Mouse (Mus musculus): ENCODE results near the gene Zc3h12d. TPM values are rescaled to one million over a fixed set of nuclear protein-coding genes. Genes with fewer than 3 reads are reported as not detected.

The Zc3h12d gene
- polyA plus RNA-seq, 1 experiment from 2014 or later: 0.17 TPM

DNA sequence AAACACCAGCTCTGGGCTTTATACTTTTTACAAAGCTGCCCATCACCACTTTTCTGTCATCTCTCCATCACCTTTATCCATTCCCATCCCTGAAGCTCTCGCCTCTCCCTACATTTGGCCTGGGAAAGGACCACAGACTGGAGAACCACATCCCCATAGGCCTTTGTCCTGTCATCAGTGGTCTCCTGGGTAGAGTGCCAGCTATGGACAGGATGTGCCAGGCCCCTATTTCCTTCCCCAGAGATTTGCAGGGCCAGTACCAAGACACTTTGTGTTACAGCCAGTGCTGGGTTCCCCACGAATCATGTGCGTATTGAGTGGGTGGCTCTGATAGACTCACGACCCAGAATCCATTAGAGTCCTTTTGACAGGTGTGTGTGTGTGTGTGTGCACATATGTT, 13.7 kb downstream of the Zc3h12d start:
- H3K4me1 ChIP-seq (replicated peaks; ENCODE audit: control insufficient read depth, insufficient read depth): no peaks in the 10 kb centered on the region
- TF ChIP-seq EP300 (optimal IDR thresholded peaks at IDR 0.05) (no peak), CTCF (IDR thresholded peaks at IDR 0.05; ENCODE audit: low read depth) (no peak)
- WGBS: 89% methylated on average over 4 of the region's 4 CpGs

DNA sequence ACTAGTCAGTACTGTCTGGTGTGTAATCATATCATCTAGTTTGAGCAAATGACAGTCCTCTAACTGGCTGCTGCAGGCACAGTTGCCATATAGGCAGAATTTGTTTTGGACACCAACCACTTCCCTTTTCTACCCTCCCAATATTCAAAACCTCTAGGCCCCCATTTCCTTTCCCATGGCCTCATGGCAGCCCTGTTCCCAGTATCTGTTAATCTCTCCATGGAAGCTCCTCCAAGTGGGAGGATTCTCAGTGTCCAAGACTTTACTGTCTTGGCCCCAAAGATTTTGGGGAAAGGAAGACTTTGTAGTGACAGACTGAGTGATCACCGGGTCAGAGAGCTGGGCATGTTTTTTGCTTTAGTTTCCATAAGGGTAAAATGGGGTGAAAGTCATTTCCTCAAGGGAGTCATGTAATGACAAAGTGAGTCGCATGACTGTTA, 14.9 kb downstream of the Zc3h12d start:
- no peaks in the 10 kb centered on the region for H3K36me3 ChIP-seq (ENCODE audit: control insufficient read depth, insufficient read depth, low read length)
- no peaks in the 10 kb centered on the region for H3K9me3 ChIP-seq (ENCODE audit: control insufficient read depth, low read length)
- H3K4me2 ChIP-seq (replicated peaks; ENCODE audit: low read depth): no peak overlapping the region
- no peak for DNase-seq (ENCODE audit: low spot score)
- TF ChIP-seq EP300 (optimal IDR thresholded peaks at IDR 0.05) (no peak), CTCF (IDR thresholded peaks at IDR 0.05; ENCODE audit: low read depth) (no peak)
- no peak overlapping the region for H3K9ac ChIP-seq (ENCODE audit: low read length)
- H3K4me3 ChIP-seq (ENCODE audit: low read depth, low read length): no peak overlapping the region
- H3K27me3 ChIP-seq (ENCODE audit: control insufficient read depth, insufficient read depth, low read length): no peaks in the 10 kb centered on the region
- no peak for ATAC-seq (ENCODE audit: low FRiP score, low TSS enrichment)
- no peak overlapping the region for H3K27ac ChIP-seq (replicated peaks)
- 77% methylated on average over 2 of the region's 2 CpGs for WGBS
- H3K4me1 ChIP-seq (replicated peaks; ENCODE audit: control insufficient read depth, insufficient read depth): no peaks in the 10 kb centered on the region

More for the DNA sequence above, 13.7 kb downstream of the Zc3h12d start:
- ATAC-seq (ENCODE audit: low FRiP score, low TSS enrichment): no peak
- Histone ChIP-seq H3K9ac (ENCODE audit: low read length) (no peak overlapping the region), H3K4me2 (replicated peaks; ENCODE audit: low read depth) (no peak overlapping the region), H3K36me3 (ENCODE audit: control insufficient read depth, insufficient read depth, low read length) (no peaks in the 10 kb centered on the region), H3K4me3 (ENCODE audit: low read depth, low read length) (no peak overlapping the region), H3K9me3 (ENCODE audit: control insufficient read depth, low read length) (no peaks in the 10 kb centered on the region), H3K27me3 (ENCODE audit: control insufficient read depth, insufficient read depth, low read length) (no peaks in the 10 kb centered on the region), H3K27ac (replicated peaks) (no peak overlapping the region)
- no peak for DNase-seq (ENCODE audit: low spot score)

DNA sequence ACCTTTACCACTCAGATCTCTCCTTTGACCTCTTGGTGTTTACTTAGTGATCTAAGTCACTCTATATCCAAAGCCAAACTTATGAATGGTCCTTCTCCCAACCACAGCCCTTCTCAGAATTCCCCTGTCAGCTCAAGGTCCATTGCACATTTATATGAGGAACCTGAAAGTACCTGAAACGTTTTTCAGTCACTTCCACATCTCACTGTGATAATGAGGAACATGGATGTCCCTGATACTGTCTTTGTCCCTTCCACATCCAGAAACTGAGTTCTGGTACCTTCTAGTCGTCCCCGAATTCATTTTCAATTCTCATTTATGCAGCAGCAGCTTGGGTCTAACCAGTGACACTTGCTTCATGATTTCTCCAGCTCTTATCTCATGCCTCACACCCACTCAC, 19.6 kb downstream of the Zc3h12d start:
- no peak for ATAC-seq (ENCODE audit: low FRiP score, low TSS enrichment)
- WGBS: 71% methylated on average over 3 of the region's 3 CpGs
- TF ChIP-seq CTCF (IDR thresholded peaks at IDR 0.05; ENCODE audit: low read depth): no peak
- TF ChIP-seq EP300 (optimal IDR thresholded peaks at IDR 0.05): no peak

DNA sequence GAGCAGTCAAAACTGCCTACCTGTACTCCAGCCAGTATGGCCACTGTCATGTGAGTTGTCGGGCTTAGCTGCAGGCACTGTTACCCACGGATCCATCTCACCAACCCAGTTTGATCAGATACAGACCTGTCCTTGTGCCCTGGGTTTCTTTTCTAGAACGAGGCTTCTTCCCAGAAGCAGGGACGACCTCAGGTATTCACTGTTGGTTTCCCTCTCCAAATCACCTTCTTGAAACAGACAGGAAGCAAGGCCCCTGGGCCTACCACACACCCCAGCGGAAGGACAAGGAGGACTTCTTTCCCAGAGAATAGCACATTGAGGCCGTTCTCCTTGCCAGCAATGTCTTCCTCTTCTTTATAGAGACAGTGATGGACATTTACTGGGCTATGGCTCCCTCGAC, 28.2 kb downstream of the Zc3h12d start:
- TF ChIP-seq CTCF (IDR thresholded peaks at IDR 0.05; ENCODE audit: low read depth): no peak
- no peak for TF ChIP-seq EP300 (optimal IDR thresholded peaks at IDR 0.05)
- WGBS: 87% methylated on average over 7 of the region's 7 CpGs

More for the DNA sequence above, 19.6 kb downstream of the Zc3h12d start:
- DNase-seq (ENCODE audit: low spot score): no peak
- Histone ChIP-seq H3K4me1 (replicated peaks; ENCODE audit: control insufficient read depth, insufficient read depth) (no peaks in the 10 kb centered on the region), H3K4me3 (ENCODE audit: low read depth, low read length) (no peak overlapping the region), H3K9ac (ENCODE audit: low read length) (no peak overlapping the region), H3K27me3 (ENCODE audit: control insufficient read depth, insufficient read depth, low read length) (no peaks in the 10 kb centered on the region), H3K4me2 (replicated peaks; ENCODE audit: low read depth) (no peak overlapping the region), H3K36me3 (ENCODE audit: control insufficient read depth, insufficient read depth, low read length) (no peaks in the 10 kb centered on the region), H3K27ac (replicated peaks) (no peak overlapping the region), H3K9me3 (ENCODE audit: control insufficient read depth, low read length) (no peaks in the 10 kb centered on the region)

DNA sequence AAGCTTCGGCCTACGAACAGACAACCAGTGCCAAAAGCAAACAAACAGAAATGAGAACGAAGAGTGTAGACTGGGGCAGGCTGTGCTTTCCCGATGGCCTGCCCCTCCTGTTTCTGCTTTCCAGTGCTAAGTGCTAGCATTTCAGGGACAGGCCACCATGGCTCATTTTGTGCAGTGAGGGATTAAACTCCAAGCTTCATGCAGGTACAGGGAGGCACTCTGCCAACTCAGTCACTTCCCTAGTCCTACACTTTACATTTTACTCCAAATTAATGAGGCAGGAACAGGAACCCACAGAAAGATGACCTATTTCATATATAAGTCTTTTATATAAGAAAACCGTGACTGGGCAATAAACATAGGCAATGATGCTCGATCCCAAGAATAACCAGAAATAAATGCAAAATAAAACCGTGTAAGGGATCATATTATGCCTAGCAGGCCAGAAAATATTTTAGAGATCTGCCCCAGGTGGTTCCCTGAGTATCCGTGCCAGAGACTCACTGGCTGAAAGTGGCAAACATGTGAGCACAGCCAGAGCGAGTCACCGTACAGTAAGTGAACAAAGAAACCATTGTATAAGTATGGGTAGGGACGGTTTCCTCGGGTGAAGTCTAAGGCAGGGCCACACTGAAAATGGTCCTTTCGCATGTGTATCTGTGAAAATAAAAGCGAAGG, 29.1 kb downstream of the Zc3h12d start:
- DNase-seq (ENCODE audit: low spot score): no peak
- Histone ChIP-seq H3K36me3 (ENCODE audit: control insufficient read depth, insufficient read depth, low read length) (no peaks in the 10 kb centered on the region), H3K27me3 (ENCODE audit: control insufficient read depth, insufficient read depth, low read length) (no peaks in the 10 kb centered on the region), H3K9ac (ENCODE audit: low read length) (no peak overlapping the region), H3K4me3 (ENCODE audit: low read depth, low read length) (no peak overlapping the region), H3K4me1 (replicated peaks; ENCODE audit: control insufficient read depth, insufficient read depth) (no peaks in the 10 kb centered on the region), H3K4me2 (replicated peaks; ENCODE audit: low read depth) (no peak overlapping the region), H3K27ac (replicated peaks) (no peak overlapping the region), H3K9me3 (ENCODE audit: control insufficient read depth, low read length) (no peaks in the 10 kb centered on the region)
- WGBS: 72% methylated on average over 14 of the region's 14 CpGs
- no peak for TF ChIP-seq CTCF (IDR thresholded peaks at IDR 0.05; ENCODE audit: low read depth)
- TF ChIP-seq EP300 (optimal IDR thresholded peaks at IDR 0.05): no peak
- ATAC-seq (ENCODE audit: low FRiP score, low TSS enrichment): no peak

More for the DNA sequence above, 28.2 kb downstream of the Zc3h12d start:
- no peak overlapping the region for H3K4me3 ChIP-seq (ENCODE audit: low read depth, low read length)
- H3K9me3 ChIP-seq (ENCODE audit: control insufficient read depth, low read length): no peaks in the 10 kb centered on the region
- no peaks in the 10 kb centered on the region for H3K36me3 ChIP-seq (ENCODE audit: control insufficient read depth, insufficient read depth, low read length)
- H3K9ac ChIP-seq (ENCODE audit: low read length): no peak overlapping the region
- ATAC-seq (ENCODE audit: low FRiP score, low TSS enrichment): no peak
- no peaks in the 10 kb centered on the region for H3K27me3 ChIP-seq (ENCODE audit: control insufficient read depth, insufficient read depth, low read length)
- H3K4me2 ChIP-seq (replicated peaks; ENCODE audit: low read depth): no peak overlapping the region
- H3K4me1 ChIP-seq (replicated peaks; ENCODE audit: control insufficient read depth, insufficient read depth): no peaks in the 10 kb centered on the region
- H3K27ac ChIP-seq (replicated peaks): no peak overlapping the region
- no peak for DNase-seq (ENCODE audit: low spot score)

DNA sequence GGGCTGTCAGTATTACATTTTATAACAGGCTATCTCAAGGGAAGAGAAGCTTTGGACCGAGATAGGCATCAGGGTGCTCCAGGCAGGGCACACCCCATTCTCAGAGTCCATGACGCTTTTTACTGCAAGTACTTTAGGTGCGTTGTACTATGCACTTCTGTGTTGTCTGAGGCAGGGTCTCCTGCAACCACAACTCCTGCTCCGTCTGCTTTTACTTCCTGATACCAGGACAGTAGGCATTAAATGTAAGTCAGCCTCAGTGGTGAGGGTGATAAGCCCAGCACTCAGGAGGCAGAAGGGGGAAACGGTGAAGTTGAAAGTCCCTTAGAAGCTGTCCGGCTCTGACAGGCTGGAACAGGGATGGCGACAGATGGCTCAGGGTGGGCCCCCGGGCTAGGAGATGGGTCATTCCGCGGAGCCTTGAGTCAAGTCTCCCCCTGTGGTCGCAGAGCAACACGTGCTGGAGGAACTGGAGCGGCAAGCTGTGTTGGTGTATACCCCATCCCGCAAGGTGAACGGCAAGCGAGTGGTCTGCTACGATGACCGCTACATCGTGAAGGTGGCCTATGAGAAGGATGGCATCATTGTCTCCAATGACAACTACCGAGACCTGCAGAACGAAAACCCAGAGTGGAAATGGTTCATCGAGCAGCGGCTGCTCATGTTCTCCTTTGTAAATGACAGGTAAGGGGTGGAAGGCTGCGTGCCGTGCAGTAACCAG, 29.8 kb downstream of the Zc3h12d start:
- Histone ChIP-seq H3K4me3 (ENCODE audit: low read depth, low read length) (no peak overlapping the region), H3K36me3 (ENCODE audit: control insufficient read depth, insufficient read depth, low read length) (no peaks in the 10 kb centered on the region), H3K4me1 (replicated peaks; ENCODE audit: control insufficient read depth, insufficient read depth) (no peaks in the 10 kb centered on the region), H3K9me3 (ENCODE audit: control insufficient read depth, low read length) (no peaks in the 10 kb centered on the region), H3K27ac (replicated peaks) (no peak overlapping the region), H3K9ac (ENCODE audit: low read length) (no peak overlapping the region), H3K4me2 (replicated peaks; ENCODE audit: low read depth) (no peak overlapping the region), H3K27me3 (ENCODE audit: control insufficient read depth, insufficient read depth, low read length) (no peaks in the 10 kb centered on the region)
- DNase-seq (ENCODE audit: low spot score): no peak
- ATAC-seq (ENCODE audit: low FRiP score, low TSS enrichment): no peak
- 93% methylated on average over 25 of the region's 25 CpGs for WGBS
- TF ChIP-seq EP300 (optimal IDR thresholded peaks at IDR 0.05) (no peak), CTCF (IDR thresholded peaks at IDR 0.05; ENCODE audit: low read depth) (no peak)

Measured in stomach, postnatal 0 days (tissue).